Mouse (Mus musculus) retina, postnatal 7 days (tissue): ENCODE results near the gene Ccdc9.
A peak's percentile ranks its signal among the peaks of the same experiment; 100 is the strongest.
"Not testable (repeated sequence)": the region's sequence is repeated elsewhere in the genome, so short reads cannot be mapped to it uniquely, and the experiment has no call there.

Experiments used
- DNase-seq: peaks from one replicate; pipeline ENCODE4 v3.0.0-alpha.2; 2012; ENCODE audit warnings: low read depth, low spot score

Gene Ccdc9

GRCm38 (mm10) chr7:16272681-16273080, 13.9 kb downstream of the Ccdc9 start:
- peak; percentile 52 for DNase-seq

- no peak for DNase-seq
These were observed 15.5 kb downstream of the Ccdc9 start for GRCm38 (mm10) chr7:16271139-16271538.

- not testable (repeated sequence) for DNase-seq
These were observed 20.0 kb downstream of the Ccdc9 start for GRCm38 (mm10) chr7:16266593-16266992.

GRCm38 (mm10) chr7:16265856-16266255, 20.7 kb downstream of the Ccdc9 start:
- no peak for DNase-seq

GRCm38 (mm10) chr7:16263843-16264242, 22.8 kb downstream of the Ccdc9 start:
- no peak for DNase-seq

GRCm38 (mm10) chr7:16263015-16263787, 23.4 kb downstream of the Ccdc9 start:
- peak; percentile 63 for DNase-seq

GRCm38 (mm10) chr7:16261097-16261496, 25.5 kb downstream of the Ccdc9 start:
- no peak for DNase-seq

GRCm38 (mm10) chr7:16259110-16259590, 27.4 kb downstream of the Ccdc9 start, which contains the start of gene C5ar1:
C5ar1 (minus strand) TSS chr7:16259540.
- no peak for DNase-seq

GRCm38 (mm10) chr7:16257830-16258229, 28.8 kb downstream of the Ccdc9 start:
- DNase-seq = no peak

GRCm38 (mm10) chr7:16255963-16256362, 30.6 kb downstream of the Ccdc9 start:
- not testable (repeated sequence) for DNase-seq

- no peak for DNase-seq
These were observed 32.4 kb downstream of the Ccdc9 start for GRCm38 (mm10) chr7:16254195-16254594.

- DNase-seq = no peak
These were observed 35.9 kb downstream of the Ccdc9 start for GRCm38 (mm10) chr7:16250687-16251086.

GRCm38 (mm10) chr7:16245958-16246357, 40.6 kb downstream of the Ccdc9 start:
- DNase-seq = no peak

- no peak for DNase-seq
These were observed 42.5 kb downstream of the Ccdc9 start, which contains the start of gene C5ar2 for GRCm38 (mm10) chr7:16244067-16244466. C5ar2 (minus strand) TSS chr7:16244154.

GRCm38 (mm10) chr7:16242198-16242597, 44.4 kb downstream of the Ccdc9 start:
- DNase-seq = no peak

GRCm38 (mm10) chr7:16241787-16242186, 44.8 kb downstream of the Ccdc9 start:
- DNase-seq = no peak

GRCm38 (mm10) chr7:16240978-16241303, 45.7 kb downstream of the Ccdc9 start:
- no peak for DNase-seq

- DNase-seq = no peak
These were observed 46.2 kb downstream of the Ccdc9 start for GRCm38 (mm10) chr7:16240281-16240977.

GRCm38 (mm10) chr7:16239554-16239997, 47.0 kb downstream of the Ccdc9 start:
- DNase-seq = no peak

GRCm38 (mm10) chr7:16229869-16230268, 56.7 kb downstream of the Ccdc9 start:
- no peak for DNase-seq
